Mouse (Mus musculus) kidney, adult 18-20 months (tissue): ENCODE results near the gene Spon1.

Experiments used
- DNase-seq: peaks from one replicate; pipeline ENCODE4 v3.0.0; 2021

The Spon1 gene

DNA sequence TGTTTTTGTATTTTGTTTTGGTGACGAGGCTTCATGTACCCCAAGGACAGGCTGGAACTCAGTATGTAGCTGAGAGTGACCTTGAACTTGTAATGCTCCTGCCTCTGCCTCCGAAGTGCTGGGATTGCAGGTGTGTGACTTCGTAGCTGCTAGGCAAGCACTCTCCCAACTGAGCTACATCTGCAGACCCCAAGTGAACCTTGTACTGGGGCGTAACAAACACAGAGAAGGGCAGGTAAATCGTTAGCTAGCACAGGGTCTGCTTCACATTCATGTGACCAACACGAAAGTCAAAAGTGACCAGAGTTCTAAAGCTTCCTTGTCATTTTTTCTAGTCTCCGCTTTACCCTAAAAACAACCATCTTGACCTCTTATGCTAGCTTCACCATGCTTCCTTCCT is 145.1 kb downstream of the Spon1 start:
- DNase-seq, result peak; percentile 33

DNA sequence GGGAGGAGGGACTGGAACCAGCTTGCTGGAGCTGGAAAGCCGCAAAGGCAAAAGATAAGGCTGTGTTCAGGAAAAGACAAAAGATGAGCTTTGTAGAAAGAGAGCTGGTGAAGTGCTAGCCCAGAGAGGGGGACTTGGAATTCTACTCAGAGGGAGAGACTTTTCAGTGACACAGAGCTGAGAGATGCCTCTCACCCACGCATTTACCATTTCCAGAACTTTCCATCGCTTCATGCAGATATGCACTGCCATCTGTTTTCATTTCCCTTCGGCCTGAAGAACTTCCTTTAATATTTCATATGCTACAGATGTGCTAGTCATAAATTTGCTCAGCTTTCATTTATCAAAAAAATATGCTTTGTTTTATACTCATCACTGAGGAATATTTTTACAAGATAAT is 150.1 kb downstream of the Spon1 start:
- no peak for DNase-seq

DNA sequence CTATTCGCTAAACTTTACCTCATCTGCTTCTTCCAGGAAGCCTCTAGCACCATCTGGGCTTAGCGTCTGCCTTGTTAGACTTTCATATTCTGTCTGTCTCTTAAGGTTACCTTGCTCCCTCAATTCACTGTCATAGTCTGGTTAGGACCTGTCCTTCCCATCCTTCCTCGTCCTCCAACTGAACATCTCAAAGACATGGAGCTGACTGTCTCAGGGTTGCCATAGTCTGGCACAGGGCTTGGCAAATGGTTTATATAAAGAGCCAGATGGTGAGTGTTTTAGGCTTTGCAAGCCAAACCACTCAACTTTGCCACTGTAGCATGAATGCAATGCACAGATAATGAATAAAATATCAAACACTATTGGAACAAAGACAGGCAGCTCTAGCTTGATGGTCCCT is 153.1 kb downstream of the Spon1 start:
- no peak for DNase-seq

DNA sequence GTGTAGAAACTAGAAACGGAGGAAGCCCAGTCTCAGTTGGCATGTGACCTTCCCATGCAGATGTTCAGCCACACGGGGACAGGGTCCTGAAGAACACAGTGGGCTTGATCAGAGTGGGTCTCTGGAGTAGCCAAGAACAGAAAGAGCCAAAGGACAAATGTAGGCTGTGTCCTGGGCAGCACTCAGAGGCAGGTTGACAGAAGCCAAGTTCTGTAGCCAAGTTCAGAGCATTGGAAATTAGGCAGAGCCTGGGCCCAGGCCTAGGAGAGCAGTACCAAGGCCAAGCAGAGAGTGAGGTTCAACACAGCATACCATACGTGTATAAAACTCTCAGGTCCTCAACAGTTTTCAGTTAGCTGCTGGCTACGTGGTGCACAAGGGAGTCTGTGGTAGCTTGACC is 153.7 kb downstream of the Spon1 start:
- DNase-seq, result no peak

DNA sequence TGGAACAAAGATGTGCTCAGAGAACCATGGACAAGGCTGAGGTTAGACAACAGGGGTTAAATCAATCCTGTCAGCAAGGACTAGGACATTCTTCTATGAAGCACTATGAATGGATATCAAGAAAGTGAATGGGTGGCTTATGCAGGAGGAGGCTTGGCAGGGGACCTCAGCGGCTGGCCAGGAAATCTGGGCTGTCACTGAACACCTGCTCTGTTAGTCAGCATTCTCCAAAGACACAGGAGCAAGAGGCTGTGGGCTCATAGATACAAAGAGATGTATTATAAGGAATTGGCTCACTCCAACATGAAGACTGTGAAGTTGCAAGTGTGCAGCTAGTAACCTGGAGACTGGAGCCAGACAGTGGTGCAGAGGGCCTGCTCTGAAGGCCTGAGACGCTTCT is 154.3 kb downstream of the Spon1 start:
- DNase-seq, result no peak

DNA sequence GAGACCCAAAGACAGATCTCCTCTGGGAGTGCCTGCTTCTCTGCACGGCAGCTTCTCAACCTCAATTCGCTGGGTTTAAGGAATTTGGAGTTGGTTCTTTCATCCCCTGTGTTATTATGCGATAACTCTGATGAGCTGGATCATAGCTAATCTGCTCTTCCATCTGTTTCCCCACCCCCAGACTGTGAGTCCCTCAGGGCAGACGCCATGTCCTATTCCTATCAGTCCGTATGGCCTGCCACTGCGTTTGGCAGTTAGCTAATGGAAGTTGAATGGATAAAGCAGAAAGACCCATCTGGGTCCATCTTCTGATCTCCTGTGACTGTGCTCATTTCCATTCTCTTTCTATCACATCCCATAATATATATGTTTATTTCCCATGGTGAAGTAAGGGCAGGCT is 158.8 kb downstream of the Spon1 start:
- DNase-seq, result no peak

DNA sequence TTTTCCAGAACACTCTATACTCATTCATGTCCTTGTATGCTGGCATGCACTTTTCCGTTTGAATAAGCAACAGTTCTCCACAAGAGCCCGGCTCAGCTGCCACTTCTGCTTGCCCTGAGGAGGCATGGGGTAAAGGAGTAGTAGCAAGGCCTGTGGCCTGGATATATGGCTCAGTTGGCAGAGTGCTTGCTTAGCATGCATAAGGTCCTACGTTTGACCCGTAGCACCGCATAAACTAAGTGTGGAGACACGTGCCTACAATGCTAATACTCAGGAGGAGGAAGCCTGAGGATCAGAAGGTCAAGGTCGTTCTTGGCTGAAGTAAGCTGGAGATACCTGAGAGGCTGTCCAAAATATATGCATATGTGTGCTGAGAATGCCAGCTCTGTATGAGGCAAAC is 185.1 kb downstream of the Spon1 start:
- DNase-seq, result no peak

DNA sequence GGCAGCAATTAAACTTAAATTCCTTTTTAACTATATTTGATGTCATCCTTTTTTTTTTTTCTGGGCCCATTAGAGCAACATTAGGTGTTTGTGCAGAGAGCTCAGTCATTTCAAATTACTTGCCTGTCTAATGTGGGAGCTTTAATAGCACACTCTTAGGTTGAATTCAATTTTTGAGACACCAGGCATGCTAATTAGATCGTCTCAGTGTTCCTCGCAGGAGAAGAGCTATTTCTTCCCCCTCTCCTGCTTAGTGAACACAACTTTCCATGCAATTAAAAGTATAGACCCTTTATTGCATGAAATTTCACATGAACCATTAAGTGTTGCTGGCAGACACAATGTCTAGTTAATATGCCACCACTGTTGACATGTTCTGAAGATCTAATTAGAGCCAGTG is 189.6 kb downstream of the Spon1 start:
- DNase-seq, result no peak

DNA sequence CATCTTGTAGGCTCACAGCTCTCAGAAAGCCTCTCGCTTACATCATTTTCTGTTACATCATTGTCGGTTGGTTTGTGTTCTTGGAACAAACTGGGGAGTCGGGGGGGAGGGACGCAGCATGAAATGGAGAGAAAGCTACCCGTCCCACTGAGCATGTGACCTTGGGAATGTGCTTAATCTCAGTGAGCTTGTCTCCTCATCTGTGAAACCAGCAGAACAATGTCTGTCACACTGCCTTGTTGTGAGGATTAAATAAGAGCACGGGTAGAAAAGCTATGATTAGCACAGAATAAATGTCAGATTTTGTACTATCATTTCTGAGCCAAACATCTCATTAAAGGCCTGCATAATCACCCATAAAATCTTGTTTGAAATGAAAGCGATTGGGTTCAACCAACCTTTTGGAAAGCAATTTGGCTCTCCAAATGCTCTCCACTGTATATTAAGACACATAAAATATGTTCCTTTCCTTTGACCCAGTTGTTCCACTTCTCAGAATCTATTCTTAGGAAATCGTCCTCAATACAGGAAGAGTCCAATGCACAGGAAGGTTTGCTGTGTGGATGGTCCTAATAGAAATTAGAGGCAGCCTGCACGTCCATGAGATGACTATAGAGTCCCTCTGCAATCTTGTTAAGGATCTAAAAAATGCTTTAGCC is 195.2 kb downstream of the Spon1 start:
- DNase-seq, result no peak

DNA sequence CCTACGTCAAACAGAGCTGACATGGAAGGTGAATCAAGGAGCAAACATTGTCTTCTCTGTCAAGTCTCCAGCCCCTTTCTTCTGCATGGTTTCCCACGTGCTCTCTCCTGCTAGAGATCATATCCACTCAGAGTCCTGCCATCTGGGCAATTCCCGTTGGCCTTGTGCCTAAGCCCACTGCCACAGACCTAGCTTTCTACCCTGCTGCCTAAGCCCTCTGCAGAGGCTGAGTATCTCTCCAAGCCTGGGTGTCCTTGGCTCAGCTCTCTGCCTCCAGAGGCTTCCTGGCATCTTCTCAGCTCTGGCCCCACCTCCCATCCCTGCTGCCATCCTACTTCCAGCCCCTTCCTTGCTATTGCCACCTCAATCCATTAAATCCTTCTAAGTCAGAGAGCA is 195.7 kb downstream of the Spon1 start:
- no peak for DNase-seq

DNA sequence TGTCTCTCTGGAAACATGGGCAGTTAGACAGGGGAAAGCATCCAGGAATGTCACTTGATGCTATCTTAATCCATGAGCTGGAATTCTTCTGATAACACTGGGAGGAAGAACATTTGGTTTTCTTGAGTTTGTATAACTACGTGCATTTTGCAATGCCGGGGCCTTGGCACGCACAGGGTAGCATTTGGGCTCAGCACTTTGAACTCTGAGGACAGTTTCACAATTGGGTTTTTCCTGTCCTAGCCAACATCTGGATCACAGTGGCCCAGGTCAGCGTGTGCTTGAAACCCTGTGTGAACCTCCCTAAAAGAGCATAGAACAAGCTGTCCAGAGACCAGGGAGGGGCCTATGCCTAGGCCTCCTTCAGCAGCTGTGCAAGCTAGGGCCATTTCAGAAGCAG is 196.3 kb downstream of the Spon1 start:
- peak; percentile 30 for DNase-seq

DNA sequence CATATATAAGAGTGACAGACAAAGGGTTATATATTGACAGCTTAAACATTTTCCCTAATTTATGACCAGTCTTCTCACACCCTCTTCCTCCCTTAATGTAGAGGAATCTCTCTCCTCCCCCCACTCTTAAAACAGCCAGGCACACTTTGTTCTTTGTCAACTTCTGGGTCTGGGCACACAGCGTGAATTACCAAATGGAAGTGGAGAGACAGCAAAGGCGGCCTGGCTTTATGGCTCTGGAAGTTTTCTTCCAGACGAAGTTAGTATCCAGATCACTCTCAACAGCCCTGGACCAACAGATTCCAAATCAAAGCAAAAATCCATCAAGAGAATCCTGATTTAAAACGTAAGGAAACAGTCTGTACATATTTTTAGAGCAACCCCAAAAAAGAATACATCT is 198.0 kb downstream of the Spon1 start:
- no peak for DNase-seq

DNA sequence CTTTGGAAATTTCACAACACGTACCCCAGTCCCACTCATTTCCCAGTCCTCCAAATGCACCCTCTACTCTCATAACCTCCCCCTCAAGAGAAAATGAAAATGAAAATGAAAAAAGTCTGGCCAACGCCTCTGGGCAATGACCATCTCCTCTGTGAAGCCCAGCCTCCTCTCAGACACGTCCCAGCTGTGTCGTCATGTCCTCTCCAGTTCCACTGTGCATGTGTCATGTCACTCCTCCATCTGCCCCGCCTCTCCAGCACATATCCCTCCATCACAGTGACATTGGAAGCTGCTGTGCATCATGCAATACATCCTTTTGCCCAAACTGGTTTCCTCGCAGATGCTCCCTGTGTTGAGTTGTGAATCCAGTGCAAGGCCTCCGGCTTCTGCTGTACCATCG is 199.8 kb downstream of the Spon1 start:
- no peak for DNase-seq

DNA sequence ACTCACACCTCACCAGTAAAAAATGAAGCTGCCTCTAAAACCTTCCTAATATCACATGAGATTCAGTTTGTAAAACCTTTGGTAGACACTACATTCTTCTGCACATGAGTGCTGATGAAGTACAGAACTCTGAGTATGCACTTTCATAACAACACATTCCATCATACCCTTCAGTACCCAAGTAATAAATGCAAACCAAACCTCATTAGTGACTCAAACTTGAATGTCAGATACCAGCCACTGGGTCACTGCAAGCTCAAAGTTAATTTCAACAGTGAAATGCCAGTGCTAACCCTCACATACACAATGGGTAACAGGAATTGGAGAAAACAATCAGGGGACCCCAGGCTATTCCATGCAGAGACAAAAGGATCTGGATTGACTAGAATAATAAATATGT is 203.4 kb downstream of the Spon1 start:
- no peak for DNase-seq

DNA sequence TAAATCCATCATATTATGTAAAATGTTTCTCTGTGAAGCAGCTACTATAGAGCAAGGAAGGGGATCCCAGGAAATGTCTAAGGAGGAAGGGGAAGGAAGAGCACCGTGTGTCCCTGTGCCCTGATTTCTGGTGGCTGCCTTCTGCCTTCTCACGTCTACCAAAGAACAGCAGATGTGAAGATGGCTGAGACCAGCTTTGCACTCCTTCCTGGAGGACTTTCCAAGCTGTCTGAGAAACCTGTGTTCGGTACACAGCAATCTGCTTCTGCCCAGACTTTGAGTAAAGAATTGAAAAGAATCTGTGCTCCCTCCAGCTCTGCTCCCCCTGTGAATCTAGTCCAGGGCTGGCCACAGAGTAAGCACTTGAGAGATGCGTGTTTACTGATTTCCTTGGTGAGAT is 206.7 kb downstream of the Spon1 start:
- no peak for DNase-seq

DNA sequence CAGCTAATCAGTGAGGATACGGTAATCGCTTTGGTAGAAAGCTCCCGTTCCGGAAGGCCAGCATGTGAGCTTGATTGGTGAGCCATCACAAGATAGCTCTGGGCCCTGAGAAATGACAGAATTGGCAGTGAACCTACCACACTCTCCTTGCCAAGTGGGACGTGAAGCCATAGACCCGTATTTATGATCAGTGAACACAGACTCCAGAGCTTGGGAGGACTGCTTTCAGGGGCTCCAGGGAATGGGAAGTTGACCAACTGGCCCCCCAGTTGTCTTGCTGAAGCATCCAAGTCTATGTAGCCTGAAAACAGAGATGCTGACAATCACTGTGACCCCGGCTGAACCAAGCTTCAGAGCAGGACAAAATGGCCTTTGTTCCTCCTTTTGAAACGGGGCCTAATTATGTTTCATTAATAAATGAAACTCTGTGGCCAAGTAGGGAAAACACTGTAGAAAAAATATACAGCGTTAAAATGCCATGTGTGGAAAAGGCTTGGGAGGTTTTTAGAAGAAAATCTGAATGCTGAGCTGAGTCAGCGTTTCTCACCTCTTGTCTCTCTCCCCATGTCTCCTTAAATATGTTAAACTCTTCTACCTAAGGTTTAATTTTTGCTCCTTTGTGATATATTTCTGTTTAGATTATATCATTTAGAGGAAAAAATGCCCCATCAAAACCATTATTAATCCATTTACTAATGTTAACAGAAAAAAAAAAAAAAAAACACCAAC is 220.8 kb downstream of the Spon1 start:
- DNase-seq, result no peak

DNA sequence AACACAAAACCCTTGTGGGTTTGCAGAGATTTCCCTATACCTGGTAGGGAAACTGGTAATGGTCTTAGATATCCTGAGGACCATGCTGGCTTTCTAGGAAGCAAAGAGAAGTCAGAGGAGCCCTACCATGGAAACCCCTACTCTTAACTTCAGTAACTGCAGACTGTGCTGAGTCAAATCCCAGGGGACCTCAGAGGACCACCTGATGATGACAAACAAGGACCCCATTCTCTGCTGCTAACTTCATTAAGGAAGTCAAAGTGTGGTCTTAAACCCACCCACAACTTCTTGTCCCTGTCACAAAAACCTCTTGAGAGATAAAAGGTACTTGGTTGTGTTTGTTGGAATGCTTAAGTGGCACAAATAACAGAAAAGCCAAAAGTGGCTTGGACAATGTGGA is 222.4 kb downstream of the Spon1 start:
- DNase-seq, result no peak

DNA sequence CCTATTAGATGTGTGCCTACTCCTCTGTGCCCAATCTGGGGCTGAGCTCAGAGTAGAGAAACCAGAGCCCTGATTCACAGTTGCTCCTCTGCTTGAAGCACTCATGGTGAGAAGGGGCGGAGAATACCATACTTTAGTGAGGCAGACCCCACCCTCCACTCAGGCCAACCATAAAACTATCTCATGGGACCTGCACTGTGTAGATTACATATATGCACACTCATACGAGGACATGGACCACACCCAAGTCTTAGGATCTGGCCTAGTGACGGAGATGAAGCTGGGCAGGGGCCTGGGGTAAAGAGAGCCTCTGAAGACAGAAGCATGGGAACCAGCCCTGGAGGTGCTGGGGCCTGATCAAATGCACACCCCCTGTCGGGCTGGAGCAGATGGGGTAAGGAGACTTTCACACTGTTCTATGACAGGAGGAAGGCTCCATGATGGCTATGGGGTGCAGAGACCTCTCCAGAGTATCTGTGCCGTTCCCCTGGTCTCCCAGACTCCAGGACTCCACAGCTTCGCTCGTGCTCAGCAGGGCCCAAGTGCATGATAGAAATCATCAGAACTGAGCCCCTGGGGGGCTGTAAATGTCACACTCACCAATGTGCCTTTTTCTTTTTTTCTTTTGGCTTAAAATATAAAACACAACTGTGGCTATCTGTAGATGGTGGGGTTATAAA is 232.0 kb downstream of the Spon1 start:
- no peak for DNase-seq

DNA sequence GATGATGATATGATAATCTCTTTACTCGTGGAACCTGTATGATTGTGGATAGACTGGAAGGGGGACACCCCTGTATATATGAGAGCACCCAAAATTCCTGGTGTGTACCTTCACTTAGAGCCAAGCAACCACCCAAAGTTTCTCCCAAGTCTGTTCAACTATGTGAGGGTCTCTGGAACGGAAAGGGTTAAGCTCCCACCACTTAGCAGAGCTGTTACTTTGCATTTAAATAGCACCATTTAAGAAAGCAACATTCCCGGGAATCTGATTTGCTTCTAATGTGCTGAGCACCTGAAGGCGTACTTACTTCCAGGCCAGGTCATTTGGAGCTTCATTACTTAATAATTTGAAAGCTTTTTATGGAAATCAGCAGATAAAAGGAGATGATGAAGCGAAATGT is 238.4 kb downstream of the Spon1 start:
- DNase-seq, result no peak

DNA sequence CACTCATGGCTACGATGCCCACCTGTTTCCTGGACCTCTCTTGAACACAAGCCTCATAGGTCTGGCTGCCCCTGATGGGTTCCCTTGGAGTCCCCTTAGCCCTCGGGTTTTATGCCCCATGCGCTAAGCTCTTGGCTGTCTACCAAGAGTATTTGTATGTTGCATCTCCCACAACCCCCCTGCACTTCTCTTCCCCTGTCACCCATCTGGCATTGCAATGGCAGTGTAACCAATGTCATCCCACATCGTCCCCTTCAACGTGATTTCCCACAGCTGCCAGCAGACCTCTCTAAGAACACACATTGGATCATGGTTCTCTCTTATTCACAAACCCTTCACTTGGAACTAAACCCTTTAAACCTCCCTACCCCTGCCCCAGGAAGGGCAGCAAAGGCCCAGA is 239.7 kb downstream of the Spon1 start:
- no peak for DNase-seq

DNA sequence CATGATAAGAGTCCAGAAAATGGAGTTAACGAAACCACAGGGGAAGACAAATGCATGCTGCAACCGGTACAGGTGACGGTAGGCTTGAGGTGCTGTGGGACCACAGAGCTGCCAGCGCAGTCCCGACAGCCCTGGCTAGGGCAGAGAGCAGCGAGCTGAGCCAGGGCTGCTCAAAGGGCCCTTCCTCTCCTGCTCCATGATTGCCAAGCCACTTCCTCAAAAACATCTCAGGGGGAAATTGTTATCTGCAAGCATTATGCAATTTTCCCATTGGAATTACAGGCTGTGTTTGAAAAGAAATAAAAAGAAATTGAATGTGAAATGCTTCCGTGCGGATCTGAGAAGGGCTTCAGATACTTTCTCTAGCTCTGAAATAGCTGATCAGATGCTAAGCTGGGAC is 240.7 kb downstream of the Spon1 start:
- no peak for DNase-seq

DNA sequence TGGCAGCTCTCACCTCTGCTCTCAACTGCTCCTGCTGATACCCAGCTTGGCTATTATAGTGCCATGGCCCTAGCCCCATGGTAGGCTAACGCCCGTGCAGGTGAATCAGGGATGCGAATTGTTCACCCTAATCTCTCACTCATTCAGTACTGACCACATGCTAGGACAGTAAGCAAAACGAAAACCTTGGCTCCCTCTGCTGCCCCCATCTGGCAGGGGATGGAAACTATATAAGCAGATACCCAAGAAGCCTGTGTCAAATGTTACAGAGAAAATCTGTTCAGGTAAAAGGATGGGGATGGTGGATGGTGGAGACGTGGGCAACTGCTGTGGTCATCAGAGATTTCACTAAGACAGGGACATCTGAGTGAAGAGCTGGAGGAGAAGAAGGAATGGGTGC is 241.8 kb downstream of the Spon1 start:
- DNase-seq, result peak; percentile 45

DNA sequence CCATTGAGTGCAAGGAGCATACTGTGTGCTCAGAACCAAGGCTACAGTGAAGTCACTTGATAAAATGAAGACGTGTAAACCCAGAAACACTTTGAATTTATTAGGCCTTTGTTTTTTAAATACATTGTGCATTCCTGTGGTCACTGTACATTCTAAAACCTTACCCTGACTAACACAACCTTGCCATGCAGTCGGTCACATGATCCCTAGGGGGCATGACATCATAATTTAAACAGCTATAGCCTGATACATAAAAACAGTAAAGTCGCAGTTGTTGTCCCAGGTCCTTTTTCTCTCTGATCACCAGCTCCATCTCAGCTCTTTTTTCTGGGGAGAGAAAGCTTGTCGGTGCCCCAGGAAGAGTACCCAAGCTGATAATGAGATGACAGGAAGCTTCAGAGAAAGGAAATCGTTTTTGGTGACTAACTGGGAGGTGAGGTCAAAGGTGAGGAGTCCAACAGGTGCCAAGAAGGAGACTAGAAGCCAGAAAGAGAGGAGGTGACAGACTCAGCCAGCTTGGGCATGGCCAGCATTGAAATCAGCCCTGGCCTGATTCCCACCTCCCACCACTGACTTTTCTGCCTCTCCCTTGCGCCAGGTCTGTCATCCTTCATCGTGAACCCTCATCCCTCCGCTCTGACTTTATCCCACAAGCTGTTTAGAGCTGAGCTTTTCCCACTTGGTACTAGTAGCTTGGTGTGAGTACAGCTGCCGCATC is 246.1 kb downstream of the Spon1 start:
- no peak for DNase-seq
